Comparison of ENCODE assay signal across 16 mouse cellular contexts in genomic region chr16:90897651-90898050, GRCm38 (mm10). TPM values are rescaled to one million over a fixed set of nuclear protein-coding genes. Genes with fewer than 3 reads are reported as not detected.
DNase-seq lines count a peak whose midpoint lies in the region; ATAC-seq and TF ChIP-seq lines count a peak whose summit lies in the region.
"Had no signal": no experiment of that assay in that cellular context is flagged by ENCODE, and none has a peak within 500 bp of the region (broad histone marks: within the 10 kb centered on the region; RNA-seq: fewer than 3 reads in every experiment).

No protein-coding gene starts in this region.

- no peaks in the 10 kb centered on the region for H3K27me3 ChIP-seq in heart, postnatal 0 days (ENCODE audit: control insufficient read depth, insufficient read depth, low read length)
- H3K27me3 ChIP-seq in limb, embryonic 10.5 days (ENCODE audit: low read depth, poor library complexity, severe bottlenecking), result 0 out of 2 replicates have a peak, but pooled peaks cover 4% of the 10 kb centered on the region
- H3K27me3 ChIP-seq: heart, embryonic 15.5 days; limb, embryonic 15.5 days; lung, embryonic 15.5 days; neural tube, embryonic 12.5 days had no signal

- H3K9ac ChIP-seq in heart, postnatal 0 days (replicated peaks; ENCODE audit: low read depth, low read length), result no peak overlapping the region
- H3K9ac ChIP-seq: heart, embryonic 15.5 days; limb, embryonic 15.5 days; lung, embryonic 15.5 days; neural tube, embryonic 12.5 days had no signal

- TF ChIP-seq CTCF in heart, postnatal 0 days (IDR thresholded peaks at IDR 0.05; ENCODE audit: low read depth), result no peak

- H3K36me3 ChIP-seq in heart, postnatal 0 days (replicated peaks; ENCODE audit: control insufficient read depth, insufficient read depth, low read length), result no peaks in the 10 kb centered on the region
- H3K36me3 ChIP-seq in limb, embryonic 10.5 days, result no peaks in the 10 kb centered on the region
- H3K36me3 ChIP-seq: heart, embryonic 15.5 days; limb, embryonic 15.5 days; lung, embryonic 15.5 days; neural tube, embryonic 12.5 days had no signal

- no peaks in the 10 kb centered on the region for H3K9me3 ChIP-seq in heart, postnatal 0 days (replicated peaks; ENCODE audit: control insufficient read depth, low read length)
- H3K9me3 ChIP-seq in limb, embryonic 10.5 days (replicated peaks), result no peaks in the 10 kb centered on the region
- H3K9me3 ChIP-seq: heart, embryonic 15.5 days; limb, embryonic 15.5 days; lung, embryonic 15.5 days; neural tube, embryonic 12.5 days had no signal

- peaks cover 21% of the 10 kb centered on the region for H3K4me1 ChIP-seq in heart, postnatal 0 days (ENCODE audit: control insufficient read depth, insufficient read depth)
- no peaks in the 10 kb centered on the region for H3K4me1 ChIP-seq in limb, embryonic 10.5 days
- H3K4me1 ChIP-seq: neural tube, embryonic 12.5 days had no signal

- H3K27ac ChIP-seq in heart, postnatal 0 days (ENCODE audit: low read depth), result no peak overlapping the region
- H3K27ac ChIP-seq in limb, embryonic 10.5 days, result no peak overlapping the region
- H3K27ac ChIP-seq: heart, embryonic 15.5 days; left cerebral cortex, adult 2 months; limb, embryonic 15.5 days; lung, embryonic 15.5 days; neural tube, embryonic 12.5 days had no signal

- intact Hi-C loops in heart, postnatal 25 days (cut with DNase I), result no loop called here

- peak; percentile 78 for ATAC-seq in heart, postnatal 0 days (ENCODE audit: insufficient read depth, low read depth)
- ATAC-seq: CD4-positive, CD25-positive, alpha-beta regulatory T cell, adult 4 months had no signal

- no peak overlapping the region for H3K4me3 ChIP-seq in heart, postnatal 0 days (ENCODE audit: low read depth, low read length)
- no peak overlapping the region for H3K4me3 ChIP-seq in limb, embryonic 10.5 days
- H3K4me3 ChIP-seq: heart, embryonic 15.5 days; left cerebral cortex, adult 2 months; limb, embryonic 15.5 days; lung, embryonic 15.5 days; neural tube, embryonic 12.5 days had no signal

- 61% methylated on average over 3 of the region's 3 CpGs for WGBS in heart, postnatal 0 days
- whole genome bisulfite sequencing in limb, embryonic 10.5 days, result 89% methylated on average over 3 of the region's 3 CpGs

- H3K4me2 ChIP-seq in heart, postnatal 0 days (ENCODE audit: low read depth, low read length), result no peak overlapping the region
- H3K4me2 ChIP-seq: heart, embryonic 15.5 days; limb, embryonic 15.5 days; lung, embryonic 15.5 days; neural tube, embryonic 12.5 days had no signal

- DNase-seq in heart, adult 8-10 months (ENCODE audit: low spot score), result peak; percentile 53
- no peak for DNase-seq in heart, postnatal 25 days (ENCODE audit: low spot score)
- peak; percentile 80 for DNase-seq in 3T3-L1 (ENCODE audit: low read depth, low spot score)
- peak; percentile 88 to 94 for DNase-seq in adrenal gland, adult (ENCODE audit: inconsistent age in 2 of 2, low spot score in 1 of 2)
- peak; percentile 66 for DNase-seq in heart, postnatal 0 days (ENCODE audit: low spot score)
- DNase-seq in limb, embryonic 10.5 days (ENCODE audit: low spot score), result no peak
- no peak for DNase-seq in spleen, postnatal 4 days (ENCODE audit: low spot score in 2 of 2)
- DNase-seq in cerebellum, adult 18-20 months, result no peak
- DNase-seq: midbrain, embryonic 14.5 days; right cerebral cortex, postnatal 4 days had no signal

- TF ChIP-seq EP300 in heart, postnatal 0 days (IDR thresholded peaks at IDR 0.05; ENCODE audit: low read depth), result no peak

RNA-seq across cellular contexts. Expression of gene Cfap298, which starts 37.3 kb away (rescaled TPM):
- total RNA-seq in heart, adult 8-10 months (2022), result 10 to 100 TPM; 21.5 to 32.6 (median 26.2) TPM
- 10 to 100 TPM; 20.8 to 23.3 TPM for total RNA-seq in heart, postnatal 25 days (2021)
- 7.1 and 22.1 TPM in 2 replicates for total RNA-seq in heart, postnatal 0 days (2014; rRNA removed; ENCODE audit: low replicate concordance)
- polyA plus RNA-seq in heart, postnatal 0 days (2015; fragmentation: Nextera tagmentation; extraction: Ambion mirVana), result 39.6 and 45.4 TPM in 2 replicates
- polyA plus RNA-seq in limb, embryonic 10.5 days (2016; fragmentation: Nextera tagmentation; extraction: Ambion mirVana), result 45.5 and 57.1 TPM in 2 replicates

Comparison
In these comparisons a context has a peak if more than half of its experiments do, and no peak if none do; other contexts are left out.
1. DNase-seq: peak in heart, adult 8-10 months (single experiment), 3T3-L1 (single experiment), adrenal gland, adult (2 of 2) and heart, postnatal 0 days (single experiment); none in heart, postnatal 25 days (single experiment), limb, embryonic 10.5 days (single experiment), spleen, postnatal 4 days (0 of 2) and cerebellum, adult 18-20 months (0 of 2).